Mouse (Mus musculus): ENCODE results near the gene Get4. TPM values are rescaled to one million over a fixed set of nuclear protein-coding genes. Genes with fewer than 3 reads are reported as not detected.

Get4 gene
- polyA plus RNA-seq, 1 experiment from 2014 or later = 133 TPM

- no peak for ATAC-seq (ENCODE audit: low FRiP score, low TSS enrichment)
- H3K4me3 ChIP-seq (ENCODE audit: low read depth, low read length) = no peak overlapping the region
- TF ChIP-seq EP300 (optimal IDR thresholded peaks at IDR 0.05) (no peak), CTCF (IDR thresholded peaks at IDR 0.05; ENCODE audit: low read depth) (no peak)
- H3K4me1 ChIP-seq (replicated peaks; ENCODE audit: control insufficient read depth, insufficient read depth) = peaks cover 5% of the 10 kb centered on the region; the same call in 1 of the 2 replicates
- WGBS = 63% methylated on average over 12 of the region's 12 CpGs
- H3K27me3 ChIP-seq (ENCODE audit: control insufficient read depth, insufficient read depth, low read length) = no peaks in the 10 kb centered on the region
- H3K36me3 ChIP-seq (ENCODE audit: control insufficient read depth, insufficient read depth, low read length) = no peaks in the 10 kb centered on the region
- no peaks in the 10 kb centered on the region for H3K9me3 ChIP-seq (ENCODE audit: control insufficient read depth, low read length)
- peak overlapping the region; percentile 24; the same call in 1 of the 2 replicates for H3K27ac ChIP-seq (replicated peaks)
- peak; percentile 62 for DNase-seq (ENCODE audit: low spot score)
- no peak overlapping the region for H3K9ac ChIP-seq (ENCODE audit: low read length)
- H3K4me2 ChIP-seq (replicated peaks; ENCODE audit: low read depth) = no peak overlapping the region
These were observed 63.0 kb downstream of the Get4 start for GRCm38 (mm10) chr5:139314941-139315642.

- Histone ChIP-seq H3K36me3 (ENCODE audit: control insufficient read depth, insufficient read depth, low read length) (no peaks in the 10 kb centered on the region), H3K4me3 (ENCODE audit: low read depth, low read length) (no peak overlapping the region), H3K27ac (replicated peaks) (peak overlapping the region; percentile 84), H3K4me1 (replicated peaks; ENCODE audit: control insufficient read depth, insufficient read depth) (peaks cover 5% of the 10 kb centered on the region; the same call in 1 of the 2 replicates), H3K27me3 (ENCODE audit: control insufficient read depth, insufficient read depth, low read length) (no peaks in the 10 kb centered on the region), H3K9me3 (ENCODE audit: control insufficient read depth, low read length) (no peaks in the 10 kb centered on the region), H3K4me2 (replicated peaks; ENCODE audit: low read depth) (no peak overlapping the region), H3K9ac (ENCODE audit: low read length) (peak overlapping the region; percentile 38; the same call in 1 of the 2 replicates)
- ATAC-seq (ENCODE audit: low FRiP score, low TSS enrichment) (peak; percentile 94), DNase-seq (ENCODE audit: low spot score) (peak; percentile 93)
- WGBS = 57% methylated on average over 6 of the region's 6 CpGs
- TF ChIP-seq CTCF (IDR thresholded peaks at IDR 0.05; ENCODE audit: low read depth) (no peak), EP300 (optimal IDR thresholded peaks at IDR 0.05) (no peak)
These were observed 65.0 kb downstream of the Get4 start for GRCm38 (mm10) chr5:139316982-139317675.

GRCm38 (mm10) chr5:139317751-139318504 lies 65.8 kb downstream of the Get4 start:
- H3K4me2 ChIP-seq (replicated peaks; ENCODE audit: low read depth) = no peak overlapping the region

More at GRCm38 (mm10) chr5:139317751-139318504, 65.8 kb downstream of the Get4 start:
- H3K9ac ChIP-seq (ENCODE audit: low read length) = peak overlapping the region; percentile 38; the same call in 1 of the 2 replicates
- DNase-seq (ENCODE audit: low spot score) (no peak), ATAC-seq (ENCODE audit: low FRiP score, low TSS enrichment) (peak; percentile 16; the same call in 1 of the 2 replicates)
- no peaks in the 10 kb centered on the region for H3K27me3 ChIP-seq (ENCODE audit: control insufficient read depth, insufficient read depth, low read length)
- no peaks in the 10 kb centered on the region for H3K36me3 ChIP-seq (ENCODE audit: control insufficient read depth, insufficient read depth, low read length)
- peak overlapping the region; percentile 84 for H3K27ac ChIP-seq (replicated peaks)
- H3K9me3 ChIP-seq (ENCODE audit: control insufficient read depth, low read length) = no peaks in the 10 kb centered on the region
- TF ChIP-seq CTCF (IDR thresholded peaks at IDR 0.05; ENCODE audit: low read depth) (no peak), EP300 (optimal IDR thresholded peaks at IDR 0.05) (no peak)
- H3K4me3 ChIP-seq (ENCODE audit: low read depth, low read length) = no peak overlapping the region
- peaks cover 5% of the 10 kb centered on the region; the same call in 1 of the 2 replicates for H3K4me1 ChIP-seq (replicated peaks; ENCODE audit: control insufficient read depth, insufficient read depth)
- WGBS = 65% methylated on average over 21 of the region's 21 CpGs

Other genes starting within 250 kb of the Get4 start
- 9.6 and 10.6 TPM in 2 replicates for gene Prkar1b, start 102.3 kb upstream of the Get4 start, polyA plus RNA-seq (2015; fragmentation: Nextera tagmentation; extraction: Ambion mirVana)
- gene Dnaaf5, start 102.1 kb upstream of the Get4 start, polyA plus RNA-seq (2015; fragmentation: Nextera tagmentation; extraction: Ambion mirVana) = 1.9 and 2.3 TPM in 2 replicates
- gene Sun1, start 51.7 kb upstream of the Get4 start, polyA plus RNA-seq (2015; fragmentation: Nextera tagmentation; extraction: Ambion mirVana) = 24.0 TPM in 2 replicates
- 13.8 and 14.9 TPM in 2 replicates for gene Adap1, start 73.3 kb downstream of the Get4 start, polyA plus RNA-seq (2015; fragmentation: Nextera tagmentation; extraction: Ambion mirVana)
- gene Cox19, start 99.1 kb downstream of the Get4 start, polyA plus RNA-seq (2015; fragmentation: Nextera tagmentation; extraction: Ambion mirVana) = 109 and 114 TPM in 2 replicates
- gene Cyp2w1, start 100.3 kb downstream of the Get4 start, polyA plus RNA-seq (2015; fragmentation: Nextera tagmentation; extraction: Ambion mirVana) = 4.8 and 8.5 TPM in 2 replicates
- gene Gpr146, start 125.4 kb downstream of the Get4 start, polyA plus RNA-seq (2015; fragmentation: Nextera tagmentation; extraction: Ambion mirVana) = 3.5 TPM in 2 replicates
- gene C130050O18Rik, start 153.0 kb downstream of the Get4 start, polyA plus RNA-seq (2015; fragmentation: Nextera tagmentation; extraction: Ambion mirVana) = 0.41 and 0.46 TPM in 2 replicates
- 2.8 and 3.2 TPM in 2 replicates for gene Gper1, start 170.8 kb downstream of the Get4 start, polyA plus RNA-seq (2015; fragmentation: Nextera tagmentation; extraction: Ambion mirVana)
- 19.2 and 19.7 TPM in 2 replicates for gene 3110082I17Rik, start 208.2 kb downstream of the Get4 start, polyA plus RNA-seq (2015; fragmentation: Nextera tagmentation; extraction: Ambion mirVana)
- 5.3 and 6.7 TPM in 2 replicates for gene Zfand2a, start 232.2 kb downstream of the Get4 start, polyA plus RNA-seq (2015; fragmentation: Nextera tagmentation; extraction: Ambion mirVana)